Mouse (Mus musculus) lung, postnatal 0 days (tissue): ENCODE results near the gene Rab21. TPM values are rescaled to one million over a fixed set of nuclear protein-coding genes. Genes with fewer than 3 reads are reported as not detected.
A peak's percentile ranks its signal among the peaks of the same experiment; 100 is the strongest.
"Not testable (repeated sequence)": the region's sequence is repeated elsewhere in the genome, so short reads cannot be mapped to it uniquely, and the experiment has no call there.

Experiments used
- ATAC-seq: fragments of 200-750 bp; cut with Nextera tagmentation; 2 replicates; pipeline ENCODE4 v1.8.0; 2017; ENCODE audit warnings: moderate library complexity
- DNase-seq: peaks from one replicate; pipeline ENCODE4 v3.0.0-alpha.2; 2016; ENCODE audit warnings: low spot score
- H3K27ac ChIP-seq: fragments of 300-500 bp; sonication (generic); 2 replicates; pipeline ENCODE4 v1.5.1; 2014; ENCODE audit warnings: antibody characterized with exemption, mild to moderate bottlenecking, low read length, mixed read lengths
- H3K27me3 ChIP-seq: fragments of 300-500 bp; sonication (generic); replicated peaks from 2 replicates; pipeline ENCODE4 v1.6.1; 2014; ENCODE audit warnings: low read length, mixed read lengths; ENCODE audit not compliant: insufficient read depth
- H3K36me3 ChIP-seq: fragments of 300-500 bp; sonication (generic); 2 replicates; pipeline ENCODE4 v1.6.1; 2014; ENCODE audit warnings: low read length, mixed read lengths; ENCODE audit not compliant: insufficient read depth
- H3K4me1 ChIP-seq: fragments of 300-500 bp; sonication (generic); 2 replicates; pipeline ENCODE4 v1.6.1; 2014; ENCODE audit warnings: antibody characterized with exemption, low read depth, low read length, mixed read lengths; ENCODE audit not compliant: insufficient read depth
- H3K4me2 ChIP-seq: fragments of 300-500 bp; sonication (generic); replicated peaks from 2 replicates; pipeline ENCODE4 v1.6.1; 2014; ENCODE audit warnings: low read depth, mild to moderate bottlenecking, low read length, moderate library complexity, mixed read lengths
- H3K4me3 ChIP-seq: fragments of 300-500 bp; sonication (generic); 2 replicates; pipeline ENCODE4 v1.5.1; 2014; ENCODE audit warnings: low read depth, low read length
- H3K9ac ChIP-seq: fragments of 300-500 bp; sonication (generic); replicated peaks from 2 replicates; pipeline ENCODE4 v1.6.1; 2014; ENCODE audit warnings: low read depth, mild to moderate bottlenecking
- H3K9me3 ChIP-seq: fragments of 300-500 bp; sonication (generic); 2 replicates; pipeline ENCODE4 v1.6.1; 2016; ENCODE audit warnings: low read length, mixed read lengths
- CTCF ChIP-seq: IDR thresholded peaks from 2 replicates; pipeline ENCODE4 v1.5.1; 2016; ENCODE audit warnings: antibody characterized with exemption, mild to moderate bottlenecking
- EP300 ChIP-seq: IDR thresholded peaks from 2 replicates; pipeline ENCODE4 v1.6.1; 2016; ENCODE audit warnings: antibody characterized with exemption, mild to moderate bottlenecking, control low read depth
- WGBS: fragments of 180-500 bp; shearing (Covaris S2); extraction: QIAGEN DNeasy Blood & Tissue Kit; methylation state at CpG from one replicate; pipeline ENCODE4 v1.1.7; 2014; 5-methylcytosine and 5-hydroxymethylcytosine counted together
- polyA plus RNA-seq: library from polyadenylated mRNA; unstranded; fragments of >200 nt; fragmentation: Nextera tagmentation; extraction: Ambion mirVana; gene quantifications from 2 replicates; pipeline ENCODE4 v1.2.1, GENCODE M21; 2015

The Rab21 gene
- polyA plus RNA-seq, 1 experiment from 2014 or later: 9.1 TPM

DNA sequence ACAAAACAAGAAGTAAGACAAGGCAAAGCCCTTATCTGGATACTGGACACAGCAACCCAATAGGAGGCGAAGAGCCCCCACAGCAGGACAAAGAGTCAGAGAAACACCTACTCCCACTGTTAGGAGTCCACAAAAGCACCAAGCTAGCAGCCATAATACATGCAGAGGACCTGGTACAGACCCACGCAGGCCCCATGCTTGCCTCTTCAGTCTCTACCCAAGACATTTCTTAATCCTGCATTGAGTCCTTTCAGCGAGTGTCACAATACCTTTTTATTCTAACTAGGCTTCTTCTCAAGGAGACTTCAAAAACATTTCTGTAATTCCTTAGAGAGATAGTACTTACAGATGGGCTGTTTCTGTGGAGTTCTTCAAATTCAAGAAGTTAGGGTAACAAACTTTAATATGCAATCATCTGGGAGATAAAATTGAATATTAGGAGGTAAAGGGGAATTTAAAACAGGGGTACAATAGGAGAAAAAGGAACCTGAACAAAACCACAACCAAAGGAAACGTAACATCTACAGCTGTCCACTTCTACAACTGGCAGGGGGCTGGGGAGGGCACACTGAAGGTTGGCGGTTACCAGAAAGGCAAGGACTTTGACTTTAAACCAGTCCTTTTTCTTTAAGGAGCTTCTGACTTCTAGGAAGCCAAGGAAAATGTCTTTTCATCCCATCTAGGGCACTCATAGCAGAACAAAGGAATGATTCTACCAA, 6.1 kb upstream of the Rab21 start:
- no peak overlapping the region for H3K27ac ChIP-seq
- no peaks in the 10 kb centered on the region; the same call in 1 of the 2 replicates for H3K4me1 ChIP-seq
- DNase-seq: no peak
- H3K27me3 ChIP-seq: no peaks in the 10 kb centered on the region
- ATAC-seq: no peak
- TF ChIP-seq EP300 (no peak), CTCF (no peak)
- no peak overlapping the region for H3K4me2 ChIP-seq
- 67% methylated on average over 5 of the region's 5 CpGs for WGBS
- no peaks in the 10 kb centered on the region for H3K36me3 ChIP-seq
- H3K9me3 ChIP-seq: no peaks in the 10 kb centered on the region
- H3K4me3 ChIP-seq: no peak overlapping the region
- no peak overlapping the region for H3K9ac ChIP-seq

DNA sequence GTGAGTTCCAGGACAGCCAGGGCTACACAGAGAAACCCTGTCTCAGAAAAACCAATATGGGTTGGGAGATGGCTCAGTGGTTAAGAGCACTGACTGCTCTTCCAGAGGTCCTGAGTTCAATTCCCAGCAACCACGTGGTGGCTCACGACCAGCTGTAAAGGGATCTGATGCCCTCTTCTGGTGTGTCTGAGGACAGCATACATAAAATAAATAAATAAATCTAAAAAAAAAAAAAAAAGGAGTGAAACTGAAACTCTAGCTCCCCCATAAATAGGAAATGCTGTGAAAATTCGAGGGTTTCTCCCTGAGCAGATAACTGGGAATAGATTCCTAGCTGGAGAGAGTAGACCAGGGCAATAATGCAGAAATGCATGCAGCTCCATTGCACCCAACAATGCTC, 3.0 kb upstream of the Rab21 start:
- ATAC-seq, H3K4me1 ChIP-seq, H3K36me3 ChIP-seq, H3K27me3 ChIP-seq, DNase-seq, H3K9me3 ChIP-seq, H3K4me3 ChIP-seq, H3K9ac ChIP-seq, H3K27ac ChIP-seq, H3K4me2 ChIP-seq: not testable (repeated sequence)
- WGBS: 59% methylated on average over 3 of the region's 3 CpGs

DNA sequence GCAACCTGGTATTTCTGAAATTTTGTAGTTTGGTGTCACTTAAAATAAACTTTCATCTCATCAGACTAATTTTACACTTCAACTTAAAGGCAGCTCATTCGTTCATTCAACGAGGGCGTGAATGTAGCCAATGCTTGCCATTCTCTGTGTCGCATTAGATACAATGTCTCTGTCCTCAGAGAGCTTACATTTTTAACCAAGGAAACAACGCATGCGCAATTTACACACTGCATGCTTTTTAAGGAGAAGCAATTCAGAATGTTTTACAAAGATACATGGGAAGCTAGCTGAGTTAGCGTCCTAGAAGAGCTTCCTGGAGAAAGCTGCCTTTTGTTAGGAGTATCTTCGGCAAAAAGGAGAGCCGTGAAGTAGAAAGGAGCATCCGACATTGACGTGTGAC, 919 bp upstream of the Rab21 start:
- Histone ChIP-seq H3K27ac (peak overlapping the region; percentile 98), H3K27me3 (no peaks in the 10 kb centered on the region), H3K36me3 (no peaks in the 10 kb centered on the region), H3K4me3 (peak overlapping the region; percentile 92; the same call in 1 of the 2 replicates), H3K9me3 (no peaks in the 10 kb centered on the region), H3K4me1 (peaks cover 15% of the 10 kb centered on the region; the same call in 1 of the 2 replicates), H3K9ac (no peak overlapping the region), H3K4me2 (peak overlapping the region; percentile 76)
- ATAC-seq (no peak), DNase-seq (no peak)
- 48% methylated on average over 11 of the region's 11 CpGs for WGBS
- no peak for TF ChIP-seq EP300
- TF ChIP-seq CTCF: no peak

DNA sequence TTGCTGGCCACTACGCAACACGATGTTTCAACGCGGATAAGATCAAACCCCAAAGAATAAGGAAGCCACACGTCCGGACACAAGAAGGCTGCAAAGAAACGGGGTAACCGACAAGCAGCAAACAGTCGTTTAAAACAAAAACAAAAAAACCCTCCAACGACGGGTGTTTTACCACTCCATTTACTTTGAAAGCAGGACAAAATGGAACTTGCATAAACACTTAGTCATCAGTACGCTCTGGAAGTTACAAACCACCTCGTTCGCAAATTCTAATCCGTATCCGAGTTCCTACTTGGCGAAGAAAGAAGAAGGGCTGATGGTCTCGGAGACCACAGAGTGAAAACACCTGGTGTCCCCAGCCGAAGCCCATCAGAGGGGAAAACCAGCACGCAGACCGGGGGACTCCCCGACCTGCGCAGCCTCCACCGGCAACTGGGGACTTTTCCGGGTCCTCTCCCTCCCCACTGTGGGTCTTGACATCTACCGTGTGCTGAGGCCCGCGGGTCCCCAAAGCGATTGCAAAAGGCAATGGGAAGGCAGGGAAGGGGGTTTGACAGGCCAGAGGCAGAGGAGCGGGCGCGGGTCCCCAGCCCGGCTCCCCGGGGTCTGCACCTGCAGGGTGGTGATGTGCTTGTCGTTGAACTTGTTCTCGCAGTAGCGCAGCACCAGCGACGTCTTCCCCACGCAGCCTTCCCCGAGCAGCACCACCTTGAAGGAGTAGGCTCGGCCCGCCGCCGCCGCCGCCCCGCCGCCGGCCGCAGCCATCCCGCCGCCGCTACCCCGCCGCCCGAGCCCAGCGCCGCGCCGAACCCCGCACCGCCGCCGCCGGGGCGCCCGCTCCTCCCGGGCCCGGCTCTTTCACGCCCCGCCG, 577 bp downstream of the Rab21 start:
- DNase-seq (peak; percentile 49), ATAC-seq (peak; percentile 52)
- TF ChIP-seq CTCF (no peak), EP300 (no peak)
- H3K27me3 ChIP-seq: no peaks in the 10 kb centered on the region
- peak overlapping the region; percentile 98 for H3K27ac ChIP-seq
- peak overlapping the region; percentile 76 for H3K4me2 ChIP-seq
- under 1% methylated on average over 52 of the region's 73 CpGs for WGBS
- no peaks in the 10 kb centered on the region for H3K36me3 ChIP-seq
- no peaks in the 10 kb centered on the region for H3K9me3 ChIP-seq
- peak overlapping the region; percentile 92 for H3K4me3 ChIP-seq
- peak overlapping the region; percentile 92 for H3K9ac ChIP-seq
- H3K4me1 ChIP-seq: peaks cover 15% of the 10 kb centered on the region; the same call in 1 of the 2 replicates

DNA sequence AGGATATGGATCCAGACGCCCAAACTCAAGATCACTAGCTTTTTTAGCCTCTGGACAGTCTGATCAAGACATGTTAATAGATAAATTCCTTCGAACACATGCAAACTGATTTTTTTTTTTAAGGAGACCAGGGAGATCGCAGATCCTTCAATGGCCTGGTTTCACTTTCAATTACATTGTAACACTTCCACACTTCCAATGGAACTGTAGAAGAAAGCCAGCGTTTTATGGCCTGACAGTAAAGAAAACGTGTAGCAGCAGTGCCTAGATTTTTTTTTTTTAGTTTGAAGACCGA, 1.2 kb downstream of the Rab21 start:
- H3K9me3 ChIP-seq: no peaks in the 10 kb centered on the region
- peaks cover 15% of the 10 kb centered on the region; the same call in 1 of the 2 replicates for H3K4me1 ChIP-seq
- DNase-seq: peak; percentile 69
- H3K4me2 ChIP-seq: peak overlapping the region; percentile 76
- H3K9ac ChIP-seq: peak overlapping the region; percentile 92
- peak overlapping the region; percentile 98 for H3K27ac ChIP-seq
- no peaks in the 10 kb centered on the region for H3K36me3 ChIP-seq
- WGBS: 6% methylated on average over 6 of the region's 6 CpGs
- peak overlapping the region; percentile 92 for H3K4me3 ChIP-seq
- ATAC-seq: no peak
- no peak for TF ChIP-seq EP300
- no peak for TF ChIP-seq CTCF
- H3K27me3 ChIP-seq: no peaks in the 10 kb centered on the region

DNA sequence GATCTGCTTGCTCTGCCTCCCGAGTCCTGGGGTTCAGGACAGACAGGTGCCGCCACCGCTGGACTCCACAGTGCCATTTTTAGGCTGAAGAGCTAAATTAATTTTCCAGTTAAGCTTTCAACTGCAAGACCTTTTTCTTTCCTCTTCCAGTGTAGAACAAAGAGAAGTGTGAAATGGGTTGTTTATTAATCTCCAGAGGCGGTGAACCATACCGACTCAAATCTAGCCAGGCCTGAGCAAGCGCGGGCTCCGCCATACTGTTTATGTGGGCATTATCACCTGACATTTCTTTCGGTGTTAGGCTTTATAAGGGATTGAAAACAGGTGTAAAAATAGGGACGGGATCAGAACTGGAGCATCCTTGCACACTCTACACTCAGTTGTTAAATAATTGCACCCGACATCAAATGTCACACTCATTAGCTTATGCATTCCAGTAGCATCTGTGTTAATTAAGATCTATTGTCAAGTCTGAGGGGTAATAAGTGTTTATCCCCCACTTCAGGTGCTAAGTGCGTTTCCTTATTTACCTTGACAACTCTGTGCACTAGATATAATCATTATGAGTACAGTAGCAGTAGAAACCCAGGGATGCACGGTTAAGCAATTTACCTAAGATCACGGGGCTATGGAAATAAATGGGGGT, 1.6 kb downstream of the Rab21 start:
- DNase-seq (no peak), ATAC-seq (no peak)
- H3K4me1 ChIP-seq: peaks cover 15% of the 10 kb centered on the region; the same call in 1 of the 2 replicates
- no peak for TF ChIP-seq CTCF
- TF ChIP-seq EP300: no peak
- H3K27me3 ChIP-seq: no peaks in the 10 kb centered on the region
- H3K27ac ChIP-seq: peak overlapping the region; percentile 98; the same call in 1 of the 2 replicates
- H3K4me2 ChIP-seq: peak overlapping the region; percentile 76
- peak overlapping the region; percentile 92 for H3K4me3 ChIP-seq
- peak overlapping the region; percentile 30; the same call in 1 of the 2 replicates for H3K9ac ChIP-seq
- H3K36me3 ChIP-seq: no peaks in the 10 kb centered on the region
- 69% methylated on average over 14 of the region's 14 CpGs for WGBS
- H3K9me3 ChIP-seq: no peaks in the 10 kb centered on the region
